Mouse (Mus musculus): ENCODE data around the gene Vps9d1. TPM values are rescaled to one million over a fixed set of nuclear protein-coding genes. Genes with fewer than 3 reads are reported as not detected.
"Not testable (repeated sequence)": the region's sequence is repeated elsewhere in the genome, so short reads cannot be mapped to it uniquely, and the experiment has no call there.

Gene Vps9d1
- 10 to 100 TPM; 52.1 to 63.9 (median 58.9) TPM for total RNA-seq (2022)

DNA sequence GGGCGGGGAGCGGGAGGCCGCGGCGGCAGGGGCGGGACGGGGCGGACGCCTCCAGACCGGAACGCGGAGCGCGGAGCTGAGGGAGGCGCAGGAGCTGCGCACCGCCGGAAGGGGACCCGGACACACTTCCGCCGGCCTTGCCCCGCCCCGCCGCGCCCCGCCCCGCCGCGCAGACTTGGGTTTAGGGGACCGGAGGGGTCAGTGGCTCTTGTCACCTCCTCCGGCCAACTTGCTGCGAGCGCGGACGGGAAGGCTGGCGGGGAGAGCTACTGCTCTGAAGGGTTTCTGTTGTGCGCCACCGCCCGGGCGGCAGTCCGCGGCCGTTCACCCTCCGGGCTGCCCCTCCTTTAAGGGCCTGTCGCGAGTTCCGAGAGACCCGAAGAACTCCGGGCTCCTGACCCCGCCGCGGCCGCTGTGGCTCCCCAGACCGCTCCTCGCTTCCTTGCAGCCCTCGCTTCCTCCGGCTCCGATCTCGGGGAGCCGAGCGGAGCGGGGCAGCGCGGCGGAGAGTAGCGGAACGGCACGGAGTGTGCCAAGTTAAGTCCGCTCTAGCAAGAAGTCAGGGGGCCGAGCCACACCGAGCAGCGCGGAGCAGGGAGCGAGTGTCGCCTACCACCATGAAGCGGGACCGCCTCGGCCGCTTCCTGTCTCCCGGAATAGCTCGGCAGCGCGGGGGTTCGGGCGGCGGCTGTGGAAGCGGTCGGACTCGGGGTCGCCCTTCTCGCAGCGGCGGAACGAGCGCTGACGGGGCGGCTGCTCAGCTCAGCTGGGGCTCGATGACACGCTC is at the start of gene Vps9d1, which contains the start of gene Zfp276:
Vps9d1 (minus strand) TSS at position 250 of the 787 bp plus-strand sequence.
Zfp276 (plus strand) TSS at position 97 of the 787 bp plus-strand sequence.
- DNase-seq (ENCODE audit: low spot score in 2 of 2) = peak in 1 of 2 experiments; percentile 69

DNA sequence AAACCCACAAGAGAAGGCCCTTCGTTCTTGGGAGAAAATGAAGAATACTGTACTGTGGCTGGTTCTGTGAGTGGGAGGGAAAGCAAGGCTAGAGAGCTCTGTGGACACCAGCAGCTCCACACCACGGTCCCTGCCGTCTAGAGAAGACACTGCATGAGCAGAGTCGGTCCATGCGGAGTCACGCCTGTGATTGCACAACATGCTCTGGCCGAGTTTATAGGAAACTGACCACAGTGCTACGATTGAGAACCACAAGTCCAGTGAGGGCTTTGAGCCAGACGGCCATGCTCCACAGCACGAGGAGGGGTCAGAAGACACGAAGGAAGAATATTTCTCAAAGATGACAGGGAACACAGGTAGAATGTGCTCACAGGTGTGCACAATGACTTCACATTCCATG is 44.2 kb upstream of the Vps9d1 start:
- DNase-seq (ENCODE audit: low spot score in 2 of 2) = no peak

DNA sequence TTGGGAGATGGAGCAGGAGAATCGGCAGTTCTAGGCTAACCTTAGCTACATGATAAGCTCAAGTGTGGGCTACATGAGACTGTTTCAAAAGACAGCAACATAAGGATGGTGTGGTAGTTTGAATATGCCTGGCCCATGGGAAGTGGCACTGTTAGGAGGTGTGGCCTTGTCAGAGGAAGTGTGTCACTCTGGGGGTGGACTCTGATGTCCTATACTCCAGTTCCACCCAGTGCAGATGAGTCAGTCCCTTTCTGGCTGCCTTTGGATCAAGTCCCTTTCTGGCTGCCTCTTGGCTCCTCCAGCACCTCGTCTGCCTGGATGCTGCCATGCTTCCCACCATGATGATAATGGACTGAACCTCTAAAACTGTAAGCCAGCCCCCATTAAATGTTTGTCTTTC is 38.6 kb upstream of the Vps9d1 start:
- DNase-seq (ENCODE audit: low spot score in 2 of 2) = no peak

- DNase-seq (ENCODE audit: low spot score in 2 of 2) = no peak
These were observed 38.1 kb upstream of the Vps9d1 start for GRCm38 (mm10) chr8:123292281-123292680.

DNA sequence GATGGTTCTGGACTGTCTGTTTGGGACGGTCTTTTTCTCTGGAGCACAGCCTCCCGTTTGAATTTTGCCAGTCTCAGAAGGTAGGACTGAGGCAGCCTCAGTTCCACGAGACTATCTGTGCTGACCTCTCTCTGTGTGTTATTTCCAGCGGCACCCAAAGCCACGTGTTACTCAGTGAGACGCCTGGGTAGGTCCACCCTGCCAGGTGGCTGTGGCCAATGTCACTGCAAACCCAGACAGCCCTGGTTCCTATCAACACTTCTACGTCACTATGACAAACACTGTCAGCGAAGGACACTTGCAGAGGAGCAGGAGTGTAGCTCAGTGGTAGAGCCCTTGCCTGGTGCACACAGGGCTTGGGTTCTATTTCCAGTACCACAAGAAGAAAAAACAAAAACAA is 37.6 kb upstream of the Vps9d1 start:
- DNase-seq (ENCODE audit: low spot score in 2 of 2) = no peak

DNA sequence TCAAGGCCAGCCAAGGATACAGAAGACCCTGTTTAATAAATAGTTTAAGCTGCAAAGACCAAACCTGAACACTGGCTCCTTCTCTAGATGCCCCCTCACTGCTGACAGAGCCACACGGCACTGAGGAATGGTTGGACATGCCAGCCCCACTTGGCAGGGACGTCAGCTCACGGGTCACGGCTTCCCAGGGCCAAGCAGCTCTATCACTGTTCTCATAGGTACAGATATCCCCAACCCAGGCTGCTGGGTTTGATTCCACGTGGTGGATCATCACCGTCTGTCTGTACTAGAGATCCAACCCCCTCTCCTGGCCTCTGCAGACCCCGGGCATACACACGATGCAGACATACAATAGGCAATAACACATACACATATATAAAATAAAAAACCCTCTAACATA is 36.5 kb upstream of the Vps9d1 start:
- DNase-seq (ENCODE audit: low spot score in 2 of 2) = no peak

GRCm38 (mm10) chr8:123290166-123290565 is 36.0 kb upstream of the Vps9d1 start:
- DNase-seq (ENCODE audit: low spot score in 2 of 2) = peak in 1 of 2 experiments; percentile 29

- DNase-seq (ENCODE audit: low spot score in 2 of 2) = no peak
These were observed 33.2 kb upstream of the Vps9d1 start for GRCm38 (mm10) chr8:123287362-123287761.

DNA sequence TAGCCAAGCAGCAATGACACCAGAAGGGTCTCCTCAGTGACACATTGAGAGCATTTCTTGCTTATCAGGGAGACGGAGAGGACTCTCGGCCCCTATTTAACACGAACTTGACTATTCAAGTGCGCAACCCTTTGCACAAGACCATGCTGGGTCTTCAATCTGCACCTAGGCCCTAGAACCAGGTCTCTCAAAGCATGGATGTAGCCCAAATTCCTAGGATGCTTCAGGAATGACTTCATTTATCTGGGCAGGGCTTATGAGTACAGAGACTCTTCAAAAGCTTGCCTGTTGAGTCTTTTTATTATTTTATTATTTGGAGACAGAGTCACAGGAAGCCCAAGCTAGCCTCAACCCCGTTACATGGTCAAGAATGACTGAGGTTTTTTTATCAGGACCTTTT is 30.3 kb upstream of the Vps9d1 start:
- no peak for DNase-seq (ENCODE audit: low spot score in 2 of 2)

DNA sequence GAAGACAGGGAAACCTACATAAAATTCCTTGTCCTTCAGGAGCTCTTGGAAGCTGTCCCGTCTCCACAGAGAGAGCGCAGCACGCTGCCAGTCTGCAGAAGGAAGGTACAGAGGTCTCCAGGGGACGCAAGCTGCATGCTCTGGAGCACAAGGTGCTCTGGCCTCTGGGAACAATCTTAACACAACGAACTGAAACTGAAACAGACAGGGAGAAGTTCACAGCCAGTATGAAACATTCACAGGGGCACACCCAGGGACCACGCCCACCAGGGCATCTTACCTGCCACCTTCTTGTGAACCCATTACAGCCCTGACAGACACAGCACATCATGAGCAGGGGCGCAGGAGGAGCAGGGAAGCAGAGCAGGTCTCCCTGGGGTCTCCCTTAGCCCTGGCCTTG is 29.8 kb upstream of the Vps9d1 start:
- DNase-seq (ENCODE audit: low spot score in 2 of 2) = no peak

- DNase-seq (ENCODE audit: low spot score in 2 of 2) = not testable (repeated sequence)
These were observed 28.8 kb upstream of the Vps9d1 start for GRCm38 (mm10) chr8:123282994-123283393.

GRCm38 (mm10) chr8:123280302-123281094 is 26.4 kb upstream of the Vps9d1 start:
- DNase-seq (ENCODE audit: low spot score in 2 of 2) = no peak

DNA sequence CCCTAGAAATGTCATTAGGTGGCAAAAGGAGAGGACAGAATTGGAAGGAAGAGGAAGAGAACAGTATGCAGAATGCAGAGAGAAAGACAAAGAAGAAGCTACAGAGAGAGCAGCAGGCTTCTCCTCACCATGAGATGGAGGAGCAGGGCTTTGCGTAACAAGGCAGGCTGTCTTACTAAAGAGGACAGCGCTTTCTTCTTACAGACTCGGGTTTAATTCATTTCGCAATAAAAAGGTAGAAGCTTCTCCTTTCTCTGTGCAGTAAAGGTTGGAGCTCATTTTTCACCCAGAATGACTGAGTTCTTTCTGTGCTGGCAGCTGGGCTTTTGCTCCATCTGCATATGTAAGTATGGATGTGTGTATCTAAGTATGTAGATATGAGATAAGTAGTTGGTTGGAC is 25.7 kb upstream of the Vps9d1 start:
- DNase-seq (ENCODE audit: low spot score in 2 of 2) = no peak

- no peak for DNase-seq (ENCODE audit: low spot score in 2 of 2)
These were observed 24.3 kb upstream of the Vps9d1 start for GRCm38 (mm10) chr8:123278445-123278844.

- DNase-seq (ENCODE audit: low spot score in 2 of 2) = no peak
These were observed 20.9 kb upstream of the Vps9d1 start for GRCm38 (mm10) chr8:123275096-123275495.

DNA sequence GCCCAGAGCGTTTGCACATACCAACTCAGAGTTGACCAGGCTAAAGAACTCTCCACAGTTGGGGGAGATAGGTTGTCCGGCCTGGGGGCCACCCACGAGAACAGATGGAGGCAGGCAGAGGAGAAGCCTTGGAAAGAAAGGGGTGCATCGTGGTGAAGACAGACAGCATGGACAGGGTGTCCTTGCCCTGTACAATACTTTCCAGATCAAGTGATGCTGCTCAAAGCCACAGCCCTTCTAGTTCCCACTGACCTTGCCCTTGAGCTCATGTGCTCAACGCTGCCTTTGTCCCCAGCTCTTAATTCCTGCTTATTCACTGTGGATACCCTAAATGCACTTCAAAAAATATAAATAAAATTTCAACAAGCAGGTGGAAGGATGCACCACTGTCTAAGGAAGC is 20.3 kb upstream of the Vps9d1 start:
- no peak for DNase-seq (ENCODE audit: low spot score in 2 of 2)

DNA sequence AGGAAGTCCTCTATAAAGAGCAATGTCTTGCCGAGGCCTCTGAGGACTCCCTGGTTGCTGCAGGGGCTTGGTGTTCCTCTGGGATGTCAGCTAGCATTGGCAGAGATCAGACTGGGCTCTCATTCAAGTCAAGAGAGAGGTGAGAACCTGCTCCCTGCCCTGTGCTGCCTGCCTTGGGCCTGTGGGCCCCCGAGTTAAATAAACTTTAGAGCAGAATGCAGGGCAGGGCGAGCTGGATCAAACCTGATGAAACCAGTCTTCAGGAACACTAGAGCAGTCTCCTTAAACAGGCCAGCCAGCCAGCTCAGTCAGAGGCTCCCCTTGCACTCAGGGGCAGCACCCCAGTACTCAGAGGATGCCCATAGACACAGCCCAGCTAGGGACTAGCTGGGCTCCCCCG is 17.8 kb upstream of the Vps9d1 start:
- DNase-seq (ENCODE audit: low spot score in 2 of 2) = no peak

- no peak for DNase-seq (ENCODE audit: low spot score in 2 of 2)
These were observed 17.0 kb upstream of the Vps9d1 start for GRCm38 (mm10) chr8:123271147-123271546.

DNA sequence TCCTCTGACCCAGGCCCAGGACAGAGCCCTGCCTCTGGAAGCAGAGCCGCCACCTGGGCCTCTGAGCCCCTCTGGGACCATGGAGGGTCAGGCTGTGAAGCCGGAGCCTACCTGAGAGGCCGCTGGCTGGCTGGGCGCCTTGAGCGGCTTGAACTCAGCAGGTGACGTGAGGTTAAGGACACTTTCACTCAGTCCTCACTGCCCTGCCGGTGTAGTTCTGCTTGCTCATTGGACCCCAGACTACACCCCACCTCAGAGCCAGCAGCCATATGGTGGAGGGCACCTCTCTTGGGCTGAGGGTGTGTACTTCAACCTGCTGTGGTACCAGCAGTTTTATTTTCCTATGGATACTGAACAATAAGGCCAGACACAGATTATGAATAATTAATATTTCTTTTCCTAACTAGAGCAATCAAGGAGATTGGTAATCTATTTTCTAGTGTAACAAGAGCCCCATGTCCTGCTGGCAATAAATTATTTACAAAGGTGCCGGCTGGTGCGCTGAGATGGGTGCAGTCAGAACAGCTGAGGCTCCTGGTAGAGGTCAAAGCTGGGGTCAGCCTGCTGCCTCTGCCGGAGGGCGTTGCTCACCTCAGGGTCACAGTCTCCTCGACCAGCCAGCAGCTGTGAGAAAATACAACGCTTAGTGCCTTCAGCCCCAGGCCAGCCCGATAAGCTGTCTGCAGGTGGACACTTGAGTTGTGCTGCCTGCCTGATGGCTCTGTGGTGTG is 13.9 kb upstream of the Vps9d1 start:
- no peak for DNase-seq (ENCODE audit: low spot score in 2 of 2)

- DNase-seq (ENCODE audit: low spot score in 2 of 2) = not testable (repeated sequence)
These were observed 3.4 kb upstream of the Vps9d1 start for GRCm38 (mm10) chr8:123257593-123257992.

DNA sequence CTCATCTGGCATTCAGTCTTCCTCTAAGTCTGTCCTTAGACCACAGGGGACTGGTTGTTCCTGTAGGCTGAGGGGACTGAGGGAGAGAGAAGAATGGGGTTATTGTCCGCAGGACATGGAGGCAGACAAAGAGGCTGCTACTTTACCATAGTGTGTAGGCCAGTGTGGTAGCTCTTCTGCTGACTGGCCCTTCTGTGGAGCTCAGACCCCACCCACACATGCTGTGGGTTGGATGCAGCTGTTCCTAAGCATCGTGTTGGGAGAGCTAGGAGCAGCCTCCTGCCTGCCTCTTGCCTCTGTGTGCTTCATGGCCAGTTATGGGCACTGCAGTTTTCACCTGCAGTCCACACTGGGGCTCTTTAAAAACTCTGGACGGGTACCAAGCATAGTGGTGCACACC is 3.0 kb upstream of the Vps9d1 start:
- peak; percentile 44 to 57 for DNase-seq (ENCODE audit: low spot score in 2 of 2)

GRCm38 (mm10) chr8:123255170-123255569 is 1.0 kb upstream of the Vps9d1 start:
- no peak for DNase-seq (ENCODE audit: low spot score in 2 of 2)

Measured in layer of hippocampus, adult 8-10 months (tissue).